ENCODE assay signal across 8 mouse cellular contexts in the genomic region with DNA sequence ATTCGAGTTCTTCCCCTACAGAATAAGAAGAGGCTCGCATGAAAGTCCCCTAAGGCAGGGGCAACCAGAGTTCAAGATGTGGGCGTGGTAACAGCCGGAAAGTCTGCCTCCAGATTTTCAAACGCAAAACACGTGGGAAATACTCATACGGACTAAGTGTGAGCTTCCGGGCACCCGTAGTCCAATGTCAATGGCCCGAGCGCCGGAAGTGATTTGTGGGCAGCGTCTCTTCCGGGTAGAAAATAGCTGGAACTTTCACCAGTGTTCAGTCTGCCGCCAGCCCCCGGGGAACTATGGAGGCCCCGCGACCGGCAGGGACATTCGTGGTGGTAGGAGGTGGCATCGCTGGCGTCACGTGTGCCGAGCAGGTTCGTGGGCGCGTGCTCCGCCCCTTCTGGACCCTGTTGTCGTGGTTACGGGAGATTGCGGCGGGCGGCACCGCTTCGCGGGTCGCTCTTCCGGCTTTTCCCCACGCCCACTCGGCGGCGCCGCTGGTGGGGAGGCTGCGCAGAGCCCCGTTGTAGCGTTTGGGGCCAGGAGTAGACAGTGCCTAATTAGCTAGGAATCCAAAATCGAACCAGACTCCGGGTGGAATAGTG. TPM values are rescaled to one million over a fixed set of nuclear protein-coding genes. Genes with fewer than 3 reads are reported as not detected.
DNase-seq lines count a peak whose midpoint lies in the region; ATAC-seq lines count a peak whose summit lies in the region.

Pyroxd1 (plus strand) TSS at position 215 of the 599 bp plus-strand sequence.

- H3K27ac ChIP-seq in intestine, embryonic 14.5 days (ENCODE audit: low read depth), result peak within 1 kb of the TSS; percentile 77

- peak within 1 kb of the TSS; percentile 82 for H3K4me3 ChIP-seq in intestine, embryonic 14.5 days (ENCODE audit: low read depth, low read length)

- peaks cover 11% of the 10 kb centered on the region; the same call in 1 of the 2 replicates for H3K4me1 ChIP-seq in intestine, embryonic 14.5 days (replicated peaks; ENCODE audit: control insufficient read depth, insufficient read depth, low read length)

- H3K4me2 ChIP-seq in intestine, embryonic 14.5 days (ENCODE audit: low read length), result peak within 1 kb of the TSS; percentile 53

- ATAC-seq in intestine, embryonic 14.5 days (replicated peaks; ENCODE audit: low FRiP score, low TSS enrichment, low read depth), result peak; percentile 94

- DNase-seq in adrenal gland, adult (ENCODE audit: inconsistent age in 2 of 2, low spot score in 1 of 2), result peak; percentile 89 to 96
- peak; percentile 97 for DNase-seq in embryo, embryonic 10.5 days (ENCODE audit: low spot score)
- DNase-seq in gastrocnemius, postnatal 14 days, result peak; percentile 82
- peak; percentile 93 for DNase-seq in intestine, embryonic 14.5 days (ENCODE audit: low spot score)
- DNase-seq in left cerebral cortex, postnatal 14 days (ENCODE audit: low spot score in 2 of 2), result peak; percentile 89 to 90
- DNase-seq in mesoderm, embryonic 11.5 days (ENCODE audit: low read depth, low spot score), result peak; percentile 90
- peak; percentile 86 to 87 for DNase-seq in right cerebral cortex, postnatal 36 days (ENCODE audit: low spot score in 2 of 2)
- peak; percentile 90 for DNase-seq in yolk sac, embryonic 10.5 days (ENCODE audit: low spot score)

- no peaks in the 10 kb centered on the region for H3K9me3 ChIP-seq in intestine, embryonic 14.5 days (ENCODE audit: control insufficient read depth, low read length)

- peak within 1 kb of the TSS; percentile 40 for H3K9ac ChIP-seq in intestine, embryonic 14.5 days (ENCODE audit: low read length)

- WGBS in intestine, embryonic 14.5 days, result under 1% methylated on average over 48 of the region's 48 CpGs

- intact Hi-C loops in gastrocnemius, postnatal 14 days (cut with DNase I; ENCODE audit: low total_unique reads), result loop anchor here (5.0 kb wide), 1 partner anchor 42 kb away; the partner anchor contains the start of genes Golt1b and Recql
- intact Hi-C loops in left cerebral cortex, postnatal 14 days (cut with DNase I), result loop anchor here (5.0 to 10.0 kb wide), 2 partner anchors 42 to 851 kb away; partner anchors contain the start of genes Golt1b and Recql

- H3K36me3 ChIP-seq in intestine, embryonic 14.5 days (ENCODE audit: control insufficient read depth, insufficient read depth, low read length), result peaks cover 16% of the 10 kb centered on the region; the same call in 1 of the 2 replicates

- H3K27me3 ChIP-seq in intestine, embryonic 14.5 days (replicated peaks; ENCODE audit: control insufficient read depth, insufficient read depth, low read length), result no peaks in the 10 kb centered on the region

RNA-seq across cellular contexts. Expression of gene Pyroxd1, which starts in this region (rescaled TPM):
- 1 to 10 TPM; 7.3 to 8.3 TPM for total RNA-seq in gastrocnemius, postnatal 14 days (2021)
- 14.2 and 15.5 TPM in 2 replicates for polyA plus RNA-seq in intestine, embryonic 14.5 days (2014; fragmentation: Nextera tagmentation; extraction: Ambion mirVana)
- total RNA-seq in left cerebral cortex, postnatal 14 days (2021), result 10 to 100 TPM; 11.0 to 15.8 TPM

Comparison
In these comparisons a context has a peak if more than half of its experiments do, and no peak if none do; other contexts are left out.
1. Peak in every context shown above with its lines: DNase-seq, ATAC-seq, H3K4me3 ChIP-seq and H3K27ac ChIP-seq.